Mouse (Mus musculus) erythroblast, embryonic 14.5 days (primary cell): Measurements from ENCODE around the gene Cldn15.

Source experiments
- GATA1 ChIP-seq: IDR thresholded peaks from 2 replicates; pipeline ENCODE4 v1.6.1; 2012; ENCODE audit warnings: low read length, inconsistent platforms, mixed read lengths
- TAL1 ChIP-seq: IDR thresholded peaks from 3 replicates; pipeline ENCODE4 v1.6.1; 2012; ENCODE audit warnings: low read length, inconsistent platforms, mixed read lengths

DNA sequence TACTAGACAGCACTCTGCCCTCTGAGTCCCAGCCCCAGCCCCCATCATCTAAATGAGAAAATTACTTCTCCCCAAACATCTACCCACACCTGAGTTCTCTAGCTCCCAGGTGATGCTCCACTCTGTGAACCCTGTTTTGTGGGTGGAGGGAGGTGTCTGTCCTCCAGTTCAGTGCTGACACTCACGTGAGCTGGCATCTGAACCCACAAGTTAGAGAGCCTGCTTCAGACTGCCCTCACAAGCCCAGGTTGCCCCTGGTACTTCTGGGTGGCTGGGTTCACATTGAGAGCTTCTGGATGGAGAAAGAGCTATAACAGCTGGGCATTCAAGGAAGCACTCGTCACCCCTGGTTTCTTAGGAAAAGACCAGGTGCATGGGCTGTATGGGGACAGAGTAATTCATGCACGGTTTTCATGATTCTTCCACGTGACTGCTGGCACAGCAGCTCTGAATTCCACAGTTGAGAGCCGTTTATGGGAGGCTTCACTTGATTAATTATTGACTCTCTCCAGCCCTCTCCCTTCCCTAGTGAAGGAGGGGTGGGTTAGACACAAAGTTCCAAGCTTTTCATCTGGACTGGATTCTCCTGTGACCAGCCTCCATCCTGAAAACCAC lies 7.3 kb upstream of the Cldn15 start:
- TF ChIP-seq TAL1 (no peak), GATA1 (no peak)
